Mouse (Mus musculus): ENCODE data around the gene Krtdap. TPM values are rescaled to one million over a fixed set of nuclear protein-coding genes. Genes with fewer than 3 reads are reported as not detected.

Krtdap gene
- polyA plus RNA-seq, 1 experiment = not detected

- no peak for TF ChIP-seq GATA1 (IDR thresholded peaks at IDR 0.05; ENCODE audit: low read length)
Measured at GRCm38 (mm10) chr7:30820131-30820530, 32.4 kb downstream of the Krtdap start.

DNA sequence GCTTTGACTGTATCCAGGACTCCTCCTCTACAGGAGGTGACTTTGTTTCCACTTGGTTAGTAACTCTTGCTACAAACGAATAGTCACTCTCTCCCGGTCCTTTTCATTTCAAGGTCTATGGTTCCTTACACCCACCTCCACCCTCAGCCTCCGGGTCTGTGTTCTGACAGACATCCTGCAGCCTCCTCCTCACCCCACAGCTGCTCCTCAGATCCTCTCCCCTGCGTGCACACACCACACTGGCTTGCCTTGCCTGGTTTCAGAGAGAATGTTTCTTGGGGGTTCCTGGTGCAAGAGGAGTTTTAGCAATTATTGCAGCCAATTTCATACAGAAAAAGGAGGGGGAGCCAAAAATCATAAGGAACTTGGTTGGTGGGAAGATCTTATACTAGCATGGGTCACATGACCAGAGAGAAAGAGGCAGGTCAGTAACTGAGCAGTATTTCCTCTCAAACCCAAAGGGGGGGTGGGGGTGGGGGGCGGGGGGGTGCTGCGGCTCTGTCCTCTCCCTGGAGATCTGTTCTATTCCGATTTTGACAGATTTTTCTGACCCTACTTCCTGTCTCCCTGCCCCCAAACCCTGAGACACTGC lies 33.3 kb downstream of the Krtdap start:
- TF ChIP-seq GATA1 (IDR thresholded peaks at IDR 0.05; ENCODE audit: low read length) = no peak

DNA sequence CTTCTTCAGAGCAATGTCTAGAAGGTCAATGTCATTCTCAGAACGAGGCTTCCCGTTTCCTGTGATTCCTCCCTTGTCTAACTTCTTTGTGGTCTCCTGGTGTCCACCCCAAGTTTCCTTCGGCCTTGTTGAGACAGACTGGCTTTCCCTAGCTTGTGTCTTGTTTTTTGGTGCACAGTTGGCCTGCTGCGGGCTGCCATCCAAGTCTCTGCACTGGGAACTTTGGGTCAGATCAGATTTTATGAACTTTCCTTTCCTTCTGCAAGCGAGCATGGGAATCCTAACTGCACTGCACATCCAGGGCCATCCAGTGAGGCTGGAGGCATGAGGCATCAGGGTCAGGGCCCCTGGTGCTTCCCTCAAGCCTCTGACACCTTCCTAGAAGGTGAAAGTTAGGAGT lies 33.8 kb downstream of the Krtdap start:
- no peak for TF ChIP-seq GATA1 (IDR thresholded peaks at IDR 0.05; ENCODE audit: low read length)

GRCm38 (mm10) chr7:30823675-30824074 lies 36.0 kb downstream of the Krtdap start, which contains the start of gene Ffar2:
Gene Ffar2 (minus strand): TSS chr7:30823775.
- TF ChIP-seq GATA1 (IDR thresholded peaks at IDR 0.05; ENCODE audit: low read length) = no peak

- TF ChIP-seq GATA1 (IDR thresholded peaks at IDR 0.05; ENCODE audit: low read length) = no peak
Measured at GRCm38 (mm10) chr7:30824306-30824705, 36.6 kb downstream of the Krtdap start.

DNA sequence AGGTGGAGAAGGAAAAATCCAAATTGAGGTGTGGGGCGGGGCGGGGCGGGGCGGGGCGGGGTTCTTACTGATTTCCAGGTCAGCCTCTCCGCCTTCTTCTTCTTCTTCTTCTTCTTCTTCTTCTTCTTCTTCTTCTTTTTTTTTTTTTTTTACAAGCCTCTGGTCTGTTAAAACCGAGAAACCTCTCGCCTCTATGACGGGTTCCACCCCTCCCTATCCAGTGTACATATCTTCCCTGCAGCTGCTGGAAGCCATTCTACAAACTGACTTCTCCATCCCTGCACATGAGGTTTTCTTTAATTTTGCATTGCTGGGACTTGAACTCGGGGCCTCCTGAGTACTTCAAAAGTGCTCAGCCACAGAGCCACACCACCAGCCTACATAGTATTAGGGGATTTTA lies 39.0 kb downstream of the Krtdap start:
- no peak for TF ChIP-seq GATA1 (IDR thresholded peaks at IDR 0.05; ENCODE audit: low read length)

DNA sequence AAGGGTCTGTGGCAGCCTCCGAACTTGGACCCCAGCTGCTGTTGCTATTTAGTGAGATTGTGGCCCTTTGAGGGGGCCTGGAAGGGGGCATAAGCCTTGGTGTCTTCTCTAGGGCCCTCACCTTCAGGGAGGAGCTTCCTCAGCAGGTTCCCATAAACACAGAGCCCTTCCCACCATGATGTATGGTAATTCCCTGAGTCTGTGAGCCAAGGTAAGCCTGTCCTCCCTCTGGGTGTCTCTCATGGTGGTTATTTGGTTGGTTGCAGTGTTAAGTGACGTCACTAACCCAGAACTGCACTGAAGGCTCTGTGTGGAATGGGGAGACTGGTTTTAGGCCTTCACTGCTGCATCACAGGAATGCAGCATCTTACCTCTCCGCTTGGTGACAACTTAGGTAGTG lies 41.7 kb downstream of the Krtdap start:
- no peak for TF ChIP-seq GATA1 (IDR thresholded peaks at IDR 0.05; ENCODE audit: low read length)

DNA sequence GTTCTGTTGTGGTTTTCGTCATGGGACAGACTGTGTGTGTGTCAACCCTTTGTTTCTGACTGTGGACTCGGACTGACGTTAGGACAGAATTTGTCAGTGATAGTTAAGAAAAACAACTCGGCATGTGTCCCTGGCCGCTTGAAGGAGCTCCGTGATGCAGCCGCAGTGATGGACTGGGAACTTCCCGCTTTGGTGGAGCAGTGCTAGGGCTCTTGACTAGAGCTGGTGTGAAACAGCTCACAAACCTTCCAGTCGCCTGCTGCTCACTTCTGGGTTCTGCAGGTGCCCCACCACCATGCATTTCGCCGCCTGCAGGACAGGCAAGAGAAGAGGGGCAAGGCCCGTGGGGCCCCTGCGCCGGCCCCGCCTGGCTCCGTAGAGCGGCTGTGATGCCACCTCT lies 44.6 kb downstream of the Krtdap start:
- TF ChIP-seq GATA1 (IDR thresholded peaks at IDR 0.05; ENCODE audit: low read length) = no peak

DNA sequence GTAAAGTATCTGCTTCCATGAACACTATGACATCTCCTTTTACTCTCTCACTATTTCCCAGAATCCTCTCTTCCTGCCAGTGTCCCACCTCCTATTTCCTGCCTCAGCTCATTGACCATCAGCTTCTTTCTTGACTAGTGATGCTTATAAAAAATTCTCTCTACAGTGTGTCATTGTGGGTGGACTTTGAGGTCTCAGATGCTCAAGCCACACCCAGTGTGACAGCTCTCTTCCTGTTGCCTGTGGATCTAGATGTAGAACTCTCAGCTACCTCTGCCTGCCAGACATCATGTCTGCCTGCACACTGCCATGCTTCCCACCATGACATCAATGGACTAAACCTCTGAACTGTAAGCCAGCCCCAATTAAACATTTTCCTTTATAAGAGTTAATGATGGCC lies 49.6 kb downstream of the Krtdap start:
- no peak for TF ChIP-seq GATA1 (IDR thresholded peaks at IDR 0.05; ENCODE audit: low read length)

DNA sequence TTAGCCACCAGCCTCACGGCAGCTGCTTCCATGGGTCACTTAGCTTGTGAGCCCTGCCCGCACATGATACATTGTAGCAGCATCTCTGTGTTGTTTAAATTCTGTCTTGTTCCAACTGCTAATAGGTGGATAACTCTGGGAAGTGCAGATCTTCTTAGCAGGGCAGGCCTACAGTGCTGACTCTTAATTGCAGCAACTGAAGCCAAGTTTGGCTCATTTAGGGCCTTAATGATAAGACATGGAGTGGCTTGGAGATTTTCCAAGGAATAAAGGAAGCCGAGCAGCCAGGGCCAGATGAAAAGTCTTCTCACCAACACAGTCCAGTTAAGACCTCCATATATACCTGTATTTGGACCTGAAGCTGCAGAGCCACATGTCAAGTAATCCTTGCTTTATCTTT lies 52.6 kb downstream of the Krtdap start:
- TF ChIP-seq GATA1 (IDR thresholded peaks at IDR 0.05; ENCODE audit: low read length) = no peak

Other genes starting within 250 kb of the Krtdap start
- gene Hspb6, start 235.7 kb upstream of the Krtdap start, polyA plus RNA-seq (2012) = 17.1 and 19.6 TPM in 2 replicates
- 32.5 and 41.8 TPM in 2 replicates for gene Proser3, start 235.6 kb upstream of the Krtdap start, polyA plus RNA-seq (2012)
- 145 and 158 TPM in 2 replicates for gene Lin37, start 228.1 kb upstream of the Krtdap start, polyA plus RNA-seq (2012)
- 85.2 and 111 TPM in 2 replicates for gene U2af1l4, start 224.6 kb upstream of the Krtdap start, polyA plus RNA-seq (2012)
- gene Gm49396, start 224.6 kb upstream of the Krtdap start, polyA plus RNA-seq (2012) = 2.4 and 5.3 TPM in 2 replicates
- 49.9 and 57.2 TPM in 2 replicates for gene Psenen, start 224.3 kb upstream of the Krtdap start, polyA plus RNA-seq (2012)
- 3.7 and 8.3 TPM in 2 replicates for gene Igflr1, start 222.5 kb upstream of the Krtdap start, polyA plus RNA-seq (2012)
- 137 and 147 TPM in 2 replicates for gene Kmt2b, start 199.2 kb upstream of the Krtdap start, polyA plus RNA-seq (2012)
- 0.31 and 0.49 TPM in 2 replicates for gene Zbtb32, start 189.0 kb upstream of the Krtdap start, polyA plus RNA-seq (2012)
- gene Upk1a, start 175.0 kb upstream of the Krtdap start, polyA plus RNA-seq (2012) = 1.4 and 2.7 TPM in 2 replicates
- gene Cox6b1, start 161.7 kb upstream of the Krtdap start, polyA plus RNA-seq (2012) = 98.1 and 264 TPM in 2 replicates
- gene Etv2, start 152.0 kb upstream of the Krtdap start, polyA plus RNA-seq (2012) = not detected in 2 replicates
- gene Rbm42, start 137.6 kb upstream of the Krtdap start, polyA plus RNA-seq (2012) = 415 and 519 TPM in 2 replicates
- gene Haus5, start 122.9 kb upstream of the Krtdap start, polyA plus RNA-seq (2012) = 38.7 and 69.6 TPM in 2 replicates
- gene Pmis2, start 116.3 kb upstream of the Krtdap start, polyA plus RNA-seq (2012) = not detected in 2 replicates
- not detected in 2 replicates for gene 2200002J24Rik, start 89.0 kb upstream of the Krtdap start, polyA plus RNA-seq (2012)
- not detected in 2 replicates for gene Atp4a, start 75.7 kb upstream of the Krtdap start, polyA plus RNA-seq (2012)
- 197 and 201 TPM in 2 replicates for gene Tmem147, start 58.4 kb upstream of the Krtdap start, polyA plus RNA-seq (2012)
- not detected in 2 replicates for gene Gapdhs, start 44.2 kb upstream of the Krtdap start, polyA plus RNA-seq (2012)
- gene Sbsn, start 36.4 kb upstream of the Krtdap start, polyA plus RNA-seq (2012) = 5.3 and 6.4 TPM in 2 replicates
- 0.17 TPM in 1 of 2 replicates, not detected in the other for gene Dmkn, start 24.1 kb upstream of the Krtdap start, polyA plus RNA-seq (2012)
- not detected in 2 replicates for gene Ffar2, start 35.9 kb downstream of the Krtdap start, polyA plus RNA-seq (2012)
- gene Ffar3, start 68.3 kb downstream of the Krtdap start, polyA plus RNA-seq (2012) = not detected in 2 replicates
- not detected in 2 replicates for gene Ffar1, start 73.7 kb downstream of the Krtdap start, polyA plus RNA-seq (2012)
- not detected in 2 replicates for gene Cd22, start 92.4 kb downstream of the Krtdap start, polyA plus RNA-seq (2012)
- not detected in 2 replicates for gene Mag, start 127.0 kb downstream of the Krtdap start, polyA plus RNA-seq (2012)
- gene Hamp2, start 136.8 kb downstream of the Krtdap start, polyA plus RNA-seq (2012) = not detected in 2 replicates
- not detected in 2 replicates for gene Hamp, start 156.1 kb downstream of the Krtdap start, polyA plus RNA-seq (2012)
- gene Usf2, start 168.9 kb downstream of the Krtdap start, polyA plus RNA-seq (2012) = 162 and 181 TPM in 2 replicates
- gene Lsr, start 185.6 kb downstream of the Krtdap start, polyA plus RNA-seq (2012) = not detected in 2 replicates
- gene Fam187b, start 185.9 kb downstream of the Krtdap start, polyA plus RNA-seq (2012) = not detected in 2 replicates